Mouse (Mus musculus) neural tube, embryonic 14.5 days (tissue): ENCODE data around the gene Tatdn3. TPM values are rescaled to one million over a fixed set of nuclear protein-coding genes. Genes with fewer than 3 reads are reported as not detected.

Experiments used
- ATAC-seq: fragments of 200-750 bp; cut with Nextera tagmentation; 2 replicates; pipeline ENCODE4 v1.8.0; 2017; ENCODE audit warnings: low read depth, mild to moderate bottlenecking, moderate TSS enrichment, moderate library complexity
- H3K27ac ChIP-seq: fragments of 300-500 bp; sonication (generic); 2 replicates; pipeline ENCODE4 v1.5.1; 2014; ENCODE audit warnings: low read depth, mild to moderate bottlenecking, control low read depth, low read length, moderate library complexity, mixed read lengths
- H3K27me3 ChIP-seq: fragments of 300-500 bp; sonication (generic); 2 replicates; pipeline ENCODE4 v1.6.1; 2014; ENCODE audit warnings: low read length; ENCODE audit not compliant: control insufficient read depth, insufficient read depth
- H3K36me3 ChIP-seq: fragments of 300-500 bp; sonication (generic); 2 replicates; pipeline ENCODE4 v1.6.1; 2014; ENCODE audit warnings: low read length, mixed read lengths; ENCODE audit not compliant: control insufficient read depth, insufficient read depth
- H3K4me1 ChIP-seq: fragments of 300-500 bp; sonication (generic); 2 replicates; pipeline ENCODE4 v1.6.1; 2014; ENCODE audit warnings: low read length; ENCODE audit not compliant: control insufficient read depth, insufficient read depth
- H3K4me2 ChIP-seq: fragments of 300-500 bp; sonication (generic); 2 replicates; pipeline ENCODE4 v1.6.1; 2014; ENCODE audit warnings: mild to moderate bottlenecking, low read depth, low read length, control low read depth
- H3K4me3 ChIP-seq: fragments of 300-500 bp; sonication (generic); 2 replicates; pipeline ENCODE4 v1.5.1; 2014; ENCODE audit warnings: low read depth, low read length, control low read depth, mixed read lengths
- H3K9ac ChIP-seq: fragments of 300-500 bp; sonication (generic); replicated peaks from 2 replicates; pipeline ENCODE4 v1.6.1; 2014; ENCODE audit warnings: low read depth, mild to moderate bottlenecking, control low read depth, low read length, mixed read lengths
- H3K9me3 ChIP-seq: fragments of 300-500 bp; sonication (generic); 2 replicates; pipeline ENCODE4 v1.6.1; 2016; ENCODE audit warnings: low read length; ENCODE audit not compliant: control insufficient read depth
- WGBS: fragments of 180-500 bp; shearing (Covaris S2); extraction: QIAGEN DNeasy Blood & Tissue Kit; methylation state at CpG from one replicate; pipeline ENCODE4 v1.1.7; 2014; 5-methylcytosine and 5-hydroxymethylcytosine counted together
- polyA plus RNA-seq: library from polyadenylated mRNA; unstranded; fragments of >200 nt; fragmentation: Nextera tagmentation; extraction: Ambion mirVana; gene quantifications from 2 replicates; pipeline ENCODE4 v1.2.1, GENCODE M21; 2014

Gene Tatdn3
- polyA plus RNA-seq, 1 experiment from 2014 or later: 19.9 TPM

DNA sequence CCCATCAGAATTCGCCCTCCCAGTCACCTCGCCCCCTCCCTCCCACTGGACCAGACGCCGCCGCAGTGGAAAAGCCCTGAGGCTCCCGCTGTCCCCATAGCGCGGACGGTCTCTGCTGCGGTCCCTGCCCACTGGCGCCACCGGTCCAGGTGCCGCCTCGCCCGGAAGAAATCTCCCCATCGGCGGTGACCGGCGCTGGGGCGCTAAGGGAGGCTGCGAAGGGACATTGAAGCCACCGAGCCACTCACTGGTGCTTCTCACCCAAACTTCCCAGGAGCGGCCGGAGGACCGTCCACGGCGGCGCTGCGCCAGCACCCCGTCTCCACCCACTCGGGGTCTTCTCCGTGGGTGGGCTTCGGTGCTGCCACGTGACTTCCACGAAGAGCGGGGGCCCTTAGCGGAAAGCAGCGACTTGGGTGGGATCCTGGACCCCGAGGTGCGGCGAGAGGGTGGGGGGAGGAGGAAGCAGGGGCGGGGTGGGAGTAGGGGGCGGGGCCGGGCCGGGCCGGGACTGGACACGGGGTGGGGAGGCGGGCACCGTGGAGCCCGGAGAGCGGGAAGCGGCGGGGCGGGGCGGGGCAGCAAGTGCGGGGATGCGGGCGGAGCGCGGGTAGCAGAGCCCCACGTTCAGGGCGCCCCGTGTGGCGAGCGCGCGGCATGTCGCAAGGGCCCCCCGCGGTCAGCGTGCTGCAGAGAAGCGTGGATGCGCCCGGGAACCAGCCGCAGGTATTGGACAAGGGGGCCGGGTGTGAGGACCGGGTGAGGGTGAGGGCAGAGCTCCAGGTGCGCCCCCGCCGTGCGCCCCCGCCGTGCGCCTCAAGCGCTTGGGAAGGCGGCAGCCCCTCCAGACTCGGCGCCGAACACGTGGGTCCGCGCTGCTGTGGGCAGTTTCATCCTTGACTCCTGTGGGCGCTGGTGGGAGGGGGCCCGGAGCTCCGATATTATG is 35.3 kb upstream of the Tatdn3 start, which contains the start of gene Batf3:
Gene Batf3, plus strand, starts transcription at position 46 of the 946 bp plus-strand sequence.
- peak; percentile 76 for ATAC-seq
- Histone ChIP-seq H3K4me2 (peak within 1 kb of the TSS; percentile 100), H3K9ac (peak within 1 kb of the TSS; percentile 51), H3K4me1 (no peaks in the 10 kb centered on the region), H3K27ac (no peak within 1 kb of the TSS), H3K4me3 (peak within 1 kb of the TSS; percentile 53), H3K36me3 (no peaks in the 10 kb centered on the region), H3K27me3 (no peaks in the 10 kb centered on the region), H3K9me3 (no peaks in the 10 kb centered on the region; the same call in 1 of the 2 replicates)
- under 1% methylated on average over 73 of the region's 95 CpGs for WGBS

DNA sequence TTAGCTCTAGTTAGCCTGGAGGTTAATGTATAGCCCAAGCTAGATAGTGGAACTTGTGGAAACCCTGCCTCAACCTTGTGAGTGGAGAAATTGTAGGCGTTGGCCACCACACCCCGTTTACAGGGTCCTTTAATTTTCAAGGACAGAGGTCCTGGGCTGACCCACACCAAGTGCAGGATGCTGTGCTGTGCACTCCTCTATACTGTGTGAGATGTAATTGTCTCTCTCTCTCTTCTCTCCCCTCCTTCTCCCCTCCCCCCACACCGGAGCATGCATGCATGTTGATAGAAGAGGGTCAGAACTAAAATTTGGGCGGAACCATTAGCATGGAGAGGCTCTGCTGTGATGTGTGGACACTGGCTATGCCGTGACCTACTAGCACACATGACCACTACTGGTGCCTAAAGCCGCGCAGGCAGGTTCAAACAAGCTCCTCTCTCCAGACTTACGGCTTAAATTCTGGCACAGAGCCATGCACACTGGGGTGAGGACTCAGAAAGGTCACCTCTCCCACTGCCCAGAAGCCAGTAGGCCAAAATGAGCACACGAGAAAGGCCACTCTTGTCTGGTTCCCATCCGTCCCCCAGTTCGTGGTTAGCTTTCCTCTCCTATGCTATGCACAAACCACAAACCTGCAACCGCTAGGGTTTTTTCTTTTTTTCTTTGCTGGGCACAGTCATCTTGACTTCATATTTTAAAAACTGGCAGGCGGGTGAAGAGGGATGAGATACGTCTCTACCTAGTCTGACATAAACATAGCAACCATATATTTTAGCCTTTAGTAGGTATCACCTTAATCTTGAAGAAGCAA is 34.3 kb upstream of the Tatdn3 start:
- Histone ChIP-seq H3K36me3 (no peaks in the 10 kb centered on the region), H3K4me1 (no peaks in the 10 kb centered on the region), H3K9ac (no peak overlapping the region), H3K27me3 (no peaks in the 10 kb centered on the region), H3K27ac (no peak overlapping the region), H3K4me3 (peak overlapping the region; percentile 53), H3K4me2 (peak overlapping the region; percentile 100), H3K9me3 (no peaks in the 10 kb centered on the region; the same call in 1 of the 2 replicates)
- 59% methylated on average over 14 of the region's 14 CpGs for WGBS
- ATAC-seq: no peak

DNA sequence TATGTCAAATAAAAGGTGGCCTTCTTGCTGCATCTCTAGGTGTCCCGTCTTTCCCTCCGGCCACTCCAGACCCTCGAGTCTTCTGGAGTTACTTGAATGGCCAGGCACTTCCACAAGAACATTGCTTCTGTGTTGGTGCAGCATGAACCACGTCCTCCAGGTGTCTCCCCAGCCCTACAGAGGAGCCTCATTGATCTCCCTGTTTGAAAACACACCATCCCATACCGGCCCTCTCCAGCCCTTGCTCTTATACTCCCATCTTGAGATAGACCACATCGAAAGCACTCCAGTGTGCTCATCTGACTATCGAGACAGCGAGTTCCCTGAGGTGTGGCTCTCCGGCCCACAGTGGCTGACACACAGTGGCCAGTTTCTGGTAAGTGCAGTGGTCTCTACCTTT is 32.3 kb upstream of the Tatdn3 start:
- ATAC-seq: no peak
- Histone ChIP-seq H3K4me2 (no peak overlapping the region), H3K9ac (no peak overlapping the region), H3K27me3 (no peaks in the 10 kb centered on the region), H3K4me3 (no peak overlapping the region), H3K9me3 (no peaks in the 10 kb centered on the region), H3K4me1 (no peaks in the 10 kb centered on the region), H3K36me3 (no peaks in the 10 kb centered on the region), H3K27ac (no peak overlapping the region)
- WGBS: 79% methylated on average over 9 of the region's 9 CpGs

DNA sequence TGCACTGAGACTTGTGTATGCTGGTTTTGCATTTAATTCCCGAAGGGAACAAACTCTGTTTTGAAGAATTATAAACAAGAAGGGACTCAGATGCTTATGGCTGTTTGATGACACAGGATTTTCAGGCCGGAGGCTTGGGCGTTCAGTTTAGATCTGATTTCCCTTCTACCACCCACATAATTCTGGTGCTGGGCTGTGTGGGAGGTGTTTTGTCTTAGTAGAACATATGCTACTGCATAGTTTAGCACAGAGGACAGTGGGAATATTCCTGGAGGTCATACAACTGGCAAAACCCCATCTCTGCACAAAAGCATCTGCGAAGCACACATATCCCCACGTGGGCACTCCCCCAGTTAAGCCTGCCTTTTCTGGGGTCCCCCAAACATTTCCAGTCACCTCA is 30.8 kb upstream of the Tatdn3 start:
- H3K27ac ChIP-seq: no peak overlapping the region
- H3K9me3 ChIP-seq: no peaks in the 10 kb centered on the region
- ATAC-seq: no peak
- H3K36me3 ChIP-seq: no peaks in the 10 kb centered on the region
- no peaks in the 10 kb centered on the region for H3K27me3 ChIP-seq
- no peak overlapping the region for H3K4me3 ChIP-seq
- no peak overlapping the region for H3K9ac ChIP-seq
- 73% methylated on average over 5 of the region's 5 CpGs for WGBS
- H3K4me1 ChIP-seq: no peaks in the 10 kb centered on the region
- no peak overlapping the region for H3K4me2 ChIP-seq

DNA sequence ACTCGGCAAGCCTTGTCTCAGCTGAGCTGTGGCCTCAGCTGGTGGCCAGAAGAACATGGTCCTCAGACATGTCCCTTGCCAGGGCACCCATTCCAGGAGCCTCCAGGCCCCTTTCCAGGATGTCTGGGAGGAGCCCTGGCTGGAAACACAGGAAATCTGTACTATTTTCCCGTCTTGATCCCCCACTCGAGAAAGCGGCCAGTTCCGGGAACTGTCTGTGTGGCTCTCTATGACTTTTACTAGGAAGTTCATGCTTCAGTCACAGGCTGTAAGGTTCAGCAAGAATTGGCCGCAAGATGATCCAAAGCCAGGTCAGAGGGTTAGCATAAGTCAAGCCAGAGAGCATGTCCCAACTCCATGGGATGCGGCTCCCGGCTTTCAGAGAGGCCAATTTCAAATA is 29.3 kb upstream of the Tatdn3 start:
- H3K27ac ChIP-seq: no peak overlapping the region
- no peak overlapping the region for H3K4me3 ChIP-seq
- H3K36me3 ChIP-seq: no peaks in the 10 kb centered on the region
- ATAC-seq: no peak
- H3K9ac ChIP-seq: no peak overlapping the region
- no peaks in the 10 kb centered on the region for H3K4me1 ChIP-seq
- no peaks in the 10 kb centered on the region for H3K9me3 ChIP-seq
- H3K4me2 ChIP-seq: no peak overlapping the region
- no peaks in the 10 kb centered on the region for H3K27me3 ChIP-seq
- 85% methylated on average over 8 of the region's 8 CpGs for WGBS

DNA sequence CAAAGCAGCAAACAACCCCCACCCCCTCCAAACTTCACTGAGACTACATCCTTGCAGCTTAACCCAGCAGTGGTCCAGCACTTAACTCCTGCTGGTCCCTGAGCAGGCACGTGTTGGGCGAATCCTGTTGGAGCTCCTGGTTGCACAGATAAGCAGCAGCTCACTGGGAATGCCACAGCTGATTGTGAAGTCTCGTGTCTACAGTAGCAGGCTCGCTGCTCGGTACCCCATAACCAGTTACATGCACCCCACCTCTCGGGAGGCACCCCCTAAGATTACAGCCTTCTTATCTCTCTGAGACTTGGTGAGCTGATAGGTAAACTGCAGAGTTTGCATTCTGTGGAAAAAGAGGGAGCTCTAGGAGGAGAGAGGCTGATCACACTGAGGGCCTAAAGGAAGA is 26.6 kb upstream of the Tatdn3 start:
- WGBS: 82% methylated on average over 6 of the region's 6 CpGs
- Histone ChIP-seq H3K27me3 (no peaks in the 10 kb centered on the region), H3K4me1 (no peaks in the 10 kb centered on the region), H3K36me3 (no peaks in the 10 kb centered on the region), H3K9me3 (no peaks in the 10 kb centered on the region), H3K4me2 (no peak overlapping the region), H3K9ac (no peak overlapping the region), H3K27ac (no peak overlapping the region), H3K4me3 (no peak overlapping the region)
- ATAC-seq: no peak

DNA sequence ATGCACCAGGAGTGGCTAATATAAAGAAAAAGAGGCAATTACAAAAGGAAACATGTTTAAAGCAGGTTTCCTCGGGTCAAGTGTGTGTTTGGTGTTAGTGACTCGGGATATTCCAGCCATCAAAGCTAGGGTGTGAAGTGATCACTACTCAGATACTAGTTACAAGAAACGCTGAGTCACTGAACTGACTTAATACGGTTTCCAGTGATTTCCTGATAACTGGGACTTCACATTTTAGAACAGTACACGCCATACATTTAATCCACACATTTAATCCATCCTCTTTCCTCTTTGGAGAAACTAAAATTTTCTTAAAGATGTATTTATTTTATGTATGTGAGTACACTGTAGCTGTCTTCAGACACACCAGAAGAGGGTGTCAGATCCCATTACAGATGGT is 25.2 kb upstream of the Tatdn3 start:
- Histone ChIP-seq H3K4me2 (no peak overlapping the region), H3K4me1 (no peaks in the 10 kb centered on the region), H3K4me3 (no peak overlapping the region), H3K9me3 (no peaks in the 10 kb centered on the region), H3K27ac (no peak overlapping the region), H3K9ac (no peak overlapping the region), H3K36me3 (no peaks in the 10 kb centered on the region), H3K27me3 (no peaks in the 10 kb centered on the region)
- WGBS: 90% methylated on average over 5 of the region's 5 CpGs
- ATAC-seq: no peak

DNA sequence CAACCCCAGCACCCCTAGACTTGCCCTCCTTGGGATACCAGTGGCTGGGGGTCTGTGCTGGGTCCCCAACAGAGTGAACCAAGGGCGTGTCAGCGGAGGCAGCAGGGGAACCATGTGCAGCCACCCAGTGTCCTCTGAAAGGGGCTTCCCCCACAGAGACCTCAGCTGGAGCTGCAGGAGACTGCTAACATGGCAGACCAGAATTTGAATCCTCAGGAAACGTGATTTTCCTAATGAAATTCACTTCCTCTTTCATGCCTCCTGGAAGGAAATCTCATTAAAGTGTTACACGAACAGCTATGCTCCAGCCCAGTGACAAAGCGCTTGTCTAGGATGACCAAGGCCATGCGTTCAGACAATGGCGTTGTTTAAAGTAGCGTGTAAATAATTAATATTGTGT is 24.2 kb upstream of the Tatdn3 start:
- Histone ChIP-seq H3K9me3 (no peaks in the 10 kb centered on the region), H3K4me1 (no peaks in the 10 kb centered on the region), H3K4me2 (no peak overlapping the region), H3K36me3 (no peaks in the 10 kb centered on the region), H3K27me3 (no peaks in the 10 kb centered on the region), H3K9ac (no peak overlapping the region), H3K27ac (no peak overlapping the region), H3K4me3 (no peak overlapping the region)
- ATAC-seq: no peak
- WGBS: 82% methylated on average over 8 of the region's 8 CpGs
